Mouse (Mus musculus) lung, embryonic 15.5 days (tissue): ENCODE measurements around the gene Mrpl22. TPM values are rescaled to one million over a fixed set of nuclear protein-coding genes. Genes with fewer than 3 reads are reported as not detected.
"Not testable (repeated sequence)": the region's sequence is repeated elsewhere in the genome, so short reads cannot be mapped to it uniquely, and the experiment has no call there.

Source experiments
- ATAC-seq: fragments of 200-750 bp; cut with Nextera tagmentation; 2 replicates; pipeline ENCODE4 v1.8.0; 2017; ENCODE audit warnings: moderate number of reproducible peaks, borderline replicate concordance; ENCODE audit not compliant: low FRiP score, low TSS enrichment; ENCODE audit errors: extremely low read depth
- H3K27ac ChIP-seq: fragments of 300-500 bp; sonication (generic); 2 replicates; pipeline ENCODE4 v1.5.1; 2015; ENCODE audit warnings: moderate library complexity, mild to moderate bottlenecking, inconsistent platforms
- H3K27me3 ChIP-seq: fragments of 300-500 bp; sonication (generic); 2 replicates; pipeline ENCODE4 v1.6.1; 2015; ENCODE audit warnings: inconsistent platforms
- H3K36me3 ChIP-seq: fragments of 300-500 bp; sonication (generic); 2 replicates; pipeline ENCODE4 v1.6.1; 2015; ENCODE audit warnings: inconsistent platforms
- H3K4me1 ChIP-seq: fragments of 300-500 bp; sonication (generic); 2 replicates; pipeline ENCODE4 v1.6.1; 2015; ENCODE audit warnings: inconsistent platforms
- H3K4me2 ChIP-seq: fragments of 300-500 bp; sonication (generic); 2 replicates; pipeline ENCODE4 v1.6.1; 2015; ENCODE audit warnings: inconsistent platforms, mild to moderate bottlenecking, moderate library complexity
- H3K4me3 ChIP-seq: fragments of 300-500 bp; sonication (generic); 2 replicates; pipeline ENCODE4 v1.5.1; 2015; ENCODE audit warnings: mild to moderate bottlenecking, inconsistent platforms
- H3K9ac ChIP-seq: fragments of 300-500 bp; sonication (generic); 2 replicates; pipeline ENCODE4 v1.6.1; 2015; ENCODE audit warnings: inconsistent platforms
- H3K9me3 ChIP-seq: fragments of 300-500 bp; sonication (generic); 2 replicates; pipeline ENCODE4 v1.6.1; 2016; ENCODE audit warnings: inconsistent platforms
- WGBS: fragments of 180-500 bp; shearing (Covaris S2); methylation state at CpG from one replicate; pipeline ENCODE4 v1.1.7; 2015; 5-methylcytosine and 5-hydroxymethylcytosine counted together
- polyA plus RNA-seq: library from polyadenylated mRNA; unstranded; fragments of >200 nt; fragmentation: Nextera tagmentation; extraction: Ambion mirVana; gene quantifications from 2 replicates; pipeline ENCODE4 v1.2.1, GENCODE M21; 2015

The Mrpl22 gene
- polyA plus RNA-seq, 1 experiment from 2014 or later, result 109 TPM

DNA sequence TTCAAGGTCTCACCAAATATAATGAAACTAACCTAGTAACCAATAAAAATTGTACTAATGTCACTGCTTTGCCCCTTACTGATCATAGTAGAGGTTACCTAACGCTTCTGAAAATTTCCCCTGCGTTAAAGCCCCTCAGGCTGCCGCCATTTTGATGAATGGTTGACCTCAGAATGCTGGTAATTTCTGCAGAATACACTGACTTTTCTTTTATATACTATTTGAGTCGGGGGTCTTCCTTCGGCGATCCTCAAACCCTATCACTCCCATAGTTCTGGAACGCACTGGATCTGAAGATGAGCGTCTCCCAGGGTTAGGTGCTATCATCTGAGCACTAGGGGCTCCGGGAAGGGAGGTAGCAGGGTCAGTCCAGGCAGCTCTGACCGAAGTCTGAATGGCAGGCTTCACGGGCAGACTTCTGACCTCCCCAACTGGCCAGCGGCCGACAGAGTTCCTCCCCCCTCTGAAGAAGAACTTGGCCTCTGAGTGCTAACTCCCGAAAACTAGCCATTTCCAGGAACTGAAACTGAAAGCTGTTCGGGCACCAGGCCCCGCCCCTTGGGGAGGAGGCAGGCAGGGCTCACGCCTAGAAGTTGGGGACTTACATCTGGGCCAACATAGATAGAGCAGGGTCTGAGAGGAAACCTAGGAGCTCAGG lies 43.1 kb downstream of the Mrpl22 start:
- peak; percentile 85 for ATAC-seq
- Histone ChIP-seq H3K27me3 (no peaks in the 10 kb centered on the region), H3K9ac (peak overlapping the region; percentile 48), H3K27ac (peak overlapping the region; percentile 41; the same call in 1 of the 2 replicates), H3K4me2 (peak overlapping the region; percentile 65), H3K4me1 (peaks cover 6% of the 10 kb centered on the region; the same call in 1 of the 2 replicates), H3K36me3 (no peaks in the 10 kb centered on the region), H3K4me3 (peak overlapping the region; percentile 61), H3K9me3 (no peaks in the 10 kb centered on the region)
- WGBS, result 26% methylated on average over 17 of the region's 17 CpGs

DNA sequence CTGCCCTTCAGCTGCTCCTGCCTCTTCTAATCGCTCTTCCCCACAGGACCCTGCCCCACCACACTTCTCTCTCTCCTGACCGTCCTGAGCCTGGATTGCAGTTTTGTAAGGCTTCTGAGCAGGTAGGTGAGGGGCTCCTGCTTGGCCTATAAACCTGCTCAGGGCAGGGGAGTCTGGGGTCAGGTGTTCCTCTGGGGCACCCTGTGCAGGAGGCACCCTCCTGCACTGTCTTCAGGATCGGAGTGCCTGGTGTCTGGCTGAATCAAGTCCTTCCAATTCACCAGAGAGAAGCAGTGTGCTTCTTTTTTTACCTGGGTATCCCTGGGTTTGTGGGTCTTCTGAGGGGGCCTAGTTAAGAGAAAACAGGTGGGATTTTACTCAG lies 43.6 kb downstream of the Mrpl22 start:
- H3K9ac ChIP-seq, ATAC-seq, H3K36me3 ChIP-seq, H3K4me1 ChIP-seq, H3K27ac ChIP-seq, H3K9me3 ChIP-seq, H3K27me3 ChIP-seq: not testable (repeated sequence)
- Histone ChIP-seq H3K4me2 (peak overlapping the region; percentile 65), H3K4me3 (peak overlapping the region; percentile 61)
- 4% methylated on average over 1 of the region's 3 CpGs for WGBS

DNA sequence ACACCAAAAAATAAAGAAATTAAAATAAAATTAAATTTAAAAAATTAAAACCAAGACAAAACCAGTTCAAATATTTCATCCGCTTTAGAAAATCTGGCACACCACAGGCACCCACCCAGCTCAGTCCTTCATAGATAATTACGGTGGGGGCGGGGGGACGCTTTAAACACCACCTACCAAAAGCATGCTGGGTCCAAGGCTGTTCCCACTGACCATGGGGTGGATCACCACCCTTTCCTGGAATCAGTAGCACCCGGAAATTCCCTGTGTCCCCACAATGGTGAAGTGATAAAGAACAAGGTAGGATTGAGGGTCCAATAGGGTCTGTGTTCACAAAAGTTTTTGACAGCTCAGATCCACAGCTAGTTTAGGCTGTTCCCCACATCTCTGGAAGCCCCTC lies 44.4 kb downstream of the Mrpl22 start:
- WGBS, result 67% methylated on average over 5 of the region's 5 CpGs
- ATAC-seq, result no peak
- Histone ChIP-seq H3K27me3 (no peaks in the 10 kb centered on the region), H3K9ac (no peak overlapping the region), H3K36me3 (no peaks in the 10 kb centered on the region), H3K27ac (no peak overlapping the region), H3K4me1 (peaks cover 6% of the 10 kb centered on the region; the same call in 1 of the 2 replicates), H3K9me3 (no peaks in the 10 kb centered on the region), H3K4me3 (no peak overlapping the region), H3K4me2 (no peak overlapping the region; the same call in 1 of the 2 replicates)

DNA sequence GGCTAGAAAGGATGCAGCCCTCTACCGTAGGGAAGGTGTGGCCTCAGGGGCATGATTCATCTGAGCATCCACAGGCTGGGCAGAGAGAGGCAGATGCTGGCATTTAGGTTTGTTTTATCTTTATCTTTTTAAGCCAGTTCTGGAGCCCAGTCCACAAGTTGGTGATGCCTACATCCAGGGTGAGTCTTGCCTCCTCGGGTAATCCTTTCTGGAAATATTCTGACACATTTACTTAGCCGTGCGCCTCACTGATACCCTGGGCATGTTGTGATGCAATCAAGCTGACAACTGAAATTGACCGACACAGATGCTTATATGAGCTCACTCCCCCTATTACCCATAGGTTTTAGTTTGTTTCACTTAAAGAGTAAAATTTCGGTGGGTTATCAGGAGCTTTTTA lies 45.4 kb downstream of the Mrpl22 start:
- no peaks in the 10 kb centered on the region for H3K36me3 ChIP-seq
- no peak for ATAC-seq
- 70% methylated on average over 6 of the region's 6 CpGs for WGBS

DNA sequence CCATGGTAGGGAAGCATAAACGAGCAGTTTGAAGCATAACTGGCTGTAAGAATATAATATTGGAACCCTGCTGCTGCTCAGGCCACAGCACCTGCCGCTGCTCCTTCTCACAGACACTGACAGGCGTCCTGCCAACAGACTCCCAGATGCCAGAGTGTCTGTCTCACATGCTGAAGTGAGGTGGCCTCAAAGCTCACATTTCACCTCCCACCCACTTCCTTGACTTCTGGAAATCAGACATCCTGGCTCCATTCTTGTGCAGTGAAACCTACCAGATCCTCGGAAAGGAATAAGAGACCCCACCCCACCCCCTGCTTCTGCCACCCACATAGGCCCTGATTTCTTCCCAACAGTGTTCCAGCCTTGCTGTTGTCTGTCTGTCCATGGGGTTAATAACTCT lies 52.3 kb downstream of the Mrpl22 start:
- Histone ChIP-seq H3K36me3 (no peaks in the 10 kb centered on the region), H3K9ac (no peak overlapping the region), H3K9me3 (no peaks in the 10 kb centered on the region), H3K4me2 (no peak overlapping the region), H3K4me3 (no peak overlapping the region), H3K27me3 (no peaks in the 10 kb centered on the region), H3K4me1 (peaks cover 10% of the 10 kb centered on the region; the same call in 1 of the 2 replicates), H3K27ac (no peak overlapping the region)
- 12% methylated on average over 4 of the region's 4 CpGs for WGBS
- no peak for ATAC-seq

More for the DNA sequence above, 45.4 kb downstream of the Mrpl22 start:
- Histone ChIP-seq H3K27me3 (no peaks in the 10 kb centered on the region), H3K27ac (no peak overlapping the region), H3K4me3 (no peak overlapping the region), H3K4me1 (peaks cover 6% of the 10 kb centered on the region; the same call in 1 of the 2 replicates), H3K9me3 (no peaks in the 10 kb centered on the region), H3K9ac (no peak overlapping the region), H3K4me2 (no peak overlapping the region)

DNA sequence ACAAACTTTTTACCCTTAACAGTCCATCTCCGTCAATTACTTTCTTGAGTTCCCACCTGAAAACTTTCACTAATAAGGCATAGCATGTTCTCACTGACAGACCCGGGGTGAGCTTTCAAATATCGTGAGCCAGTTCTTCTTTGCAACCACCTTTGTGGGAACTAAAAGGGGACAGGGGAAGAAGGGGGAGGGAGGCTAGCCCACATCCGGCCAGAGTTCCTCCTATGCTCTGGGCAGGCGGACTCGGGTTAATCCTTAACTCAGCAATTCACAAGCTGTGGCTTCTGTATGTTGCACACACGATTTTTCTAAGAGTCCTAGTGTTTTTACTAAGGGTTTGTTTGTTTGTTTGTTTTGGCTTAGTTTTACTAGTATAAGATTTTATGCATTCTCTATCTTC lies 52.9 kb downstream of the Mrpl22 start:
- H3K4me3 ChIP-seq, result no peak overlapping the region
- H3K27me3 ChIP-seq, result no peaks in the 10 kb centered on the region
- no peak overlapping the region for H3K27ac ChIP-seq
- no peak overlapping the region; the same call in 1 of the 2 replicates for H3K9ac ChIP-seq
- no peaks in the 10 kb centered on the region for H3K9me3 ChIP-seq
- H3K4me1 ChIP-seq, result peaks cover 10% of the 10 kb centered on the region; the same call in 1 of the 2 replicates
- H3K4me2 ChIP-seq, result no peak overlapping the region
- ATAC-seq, result no peak
- WGBS, result 27% methylated on average over 7 of the region's 7 CpGs
- H3K36me3 ChIP-seq, result no peaks in the 10 kb centered on the region

DNA sequence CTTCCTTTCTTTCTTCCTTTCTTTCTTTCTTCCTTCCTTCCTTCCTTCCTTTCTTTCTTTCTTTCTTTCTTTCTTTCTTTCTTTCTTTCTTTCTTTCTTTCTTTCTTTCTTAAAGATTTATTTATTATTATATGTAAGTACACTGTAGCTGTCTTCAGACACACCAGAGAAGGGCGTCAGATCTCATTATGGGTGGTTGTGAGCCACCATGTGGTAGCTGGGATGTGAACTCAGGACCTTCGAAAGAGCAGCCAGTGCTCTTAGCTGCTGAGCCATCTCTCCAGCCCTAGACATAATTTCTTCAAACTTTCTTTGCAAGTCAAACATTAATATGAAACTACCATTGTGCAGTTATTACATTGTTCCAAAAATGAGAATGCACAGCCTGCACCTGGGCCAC lies 53.4 kb downstream of the Mrpl22 start:
- WGBS, result 58% methylated on average over 2 of the region's 2 CpGs
- H3K9ac ChIP-seq, H3K27ac ChIP-seq, ATAC-seq, H3K9me3 ChIP-seq, H3K36me3 ChIP-seq, H3K27me3 ChIP-seq, H3K4me3 ChIP-seq, H3K4me2 ChIP-seq: not testable (repeated sequence)
- peaks cover 10% of the 10 kb centered on the region; the same call in 1 of the 2 replicates for H3K4me1 ChIP-seq

DNA sequence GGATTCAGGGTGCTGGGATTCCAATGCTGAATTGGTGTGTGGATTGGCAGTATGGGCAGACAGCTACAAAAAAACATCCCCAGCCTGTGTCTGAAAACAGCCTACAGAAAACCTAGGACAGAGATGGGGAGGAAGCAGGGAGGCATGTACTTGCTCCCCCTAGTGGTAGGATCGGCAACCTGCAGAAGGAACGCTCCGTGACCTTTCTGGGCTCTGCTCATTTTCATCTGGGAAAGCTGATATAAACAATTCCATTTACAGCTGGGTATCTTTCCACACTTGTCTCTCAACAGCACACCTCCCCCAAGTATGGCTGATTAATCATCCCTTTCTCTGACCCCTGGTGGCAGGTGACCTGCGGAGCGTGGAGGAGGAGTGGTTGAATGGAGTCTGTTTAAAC lies 54.2 kb downstream of the Mrpl22 start:
- H3K4me2 ChIP-seq, result no peak overlapping the region
- no peaks in the 10 kb centered on the region for H3K27me3 ChIP-seq
- peaks cover 10% of the 10 kb centered on the region; the same call in 1 of the 2 replicates for H3K4me1 ChIP-seq
- H3K9me3 ChIP-seq, result no peaks in the 10 kb centered on the region
- no peak for ATAC-seq
- H3K9ac ChIP-seq, result no peak overlapping the region
- 2% methylated on average over 5 of the region's 5 CpGs for WGBS
- H3K27ac ChIP-seq, result no peak overlapping the region
- no peaks in the 10 kb centered on the region for H3K36me3 ChIP-seq
- H3K4me3 ChIP-seq, result no peak overlapping the region

DNA sequence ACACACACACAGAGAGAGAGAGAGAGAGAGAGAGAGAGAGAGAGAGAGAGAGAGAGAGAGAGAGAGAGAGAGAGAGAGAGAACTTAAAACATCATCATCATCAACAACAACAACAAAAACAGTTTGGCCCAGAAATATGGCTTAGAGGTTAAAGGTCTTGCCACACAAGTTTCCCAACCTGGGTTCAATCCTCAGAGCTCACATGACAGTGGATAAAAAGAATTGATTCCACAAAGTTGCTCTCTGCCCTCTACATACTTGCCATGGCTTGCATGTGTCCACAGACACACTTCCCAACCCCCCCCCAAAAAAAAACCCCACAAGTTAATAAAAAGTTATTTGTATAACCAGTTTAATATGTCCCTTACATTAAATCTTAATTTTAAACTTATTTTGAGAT lies 55.0 kb downstream of the Mrpl22 start:
- Histone ChIP-seq H3K27me3 (no peaks in the 10 kb centered on the region), H3K9me3 (no peaks in the 10 kb centered on the region), H3K4me1 (peaks cover 10% of the 10 kb centered on the region; the same call in 1 of the 2 replicates), H3K27ac (no peak overlapping the region), H3K9ac (no peak overlapping the region), H3K4me2 (no peak overlapping the region), H3K4me3 (no peak overlapping the region), H3K36me3 (no peaks in the 10 kb centered on the region)
- ATAC-seq, result no peak

DNA sequence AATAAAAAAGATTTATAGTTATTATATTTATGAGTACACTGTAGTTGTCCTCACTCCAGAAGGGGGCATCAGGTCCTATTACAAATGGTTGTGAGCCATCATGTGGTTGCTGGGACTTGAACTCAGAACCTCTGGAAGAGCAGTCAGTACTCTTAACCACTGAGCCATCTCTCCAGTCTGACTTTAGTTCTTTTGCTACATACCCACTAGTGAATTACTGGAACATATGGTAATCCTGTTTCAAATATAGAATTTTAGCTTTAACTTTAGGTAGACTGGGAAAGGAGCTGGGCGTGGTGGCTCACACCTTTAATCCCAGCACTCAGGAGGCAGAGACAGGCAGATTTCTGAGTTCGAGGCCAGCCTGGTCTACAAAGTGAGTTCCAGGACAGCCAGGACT lies 56.6 kb downstream of the Mrpl22 start:
- WGBS, result 71% methylated on average over 2 of the region's 2 CpGs
- H3K9me3 ChIP-seq, ATAC-seq: not testable (repeated sequence)

More for the DNA sequence above, 56.6 kb downstream of the Mrpl22 start:
- H3K4me2 ChIP-seq, H3K9ac ChIP-seq, H3K4me3 ChIP-seq, H3K36me3 ChIP-seq, H3K27ac ChIP-seq, H3K27me3 ChIP-seq: not testable (repeated sequence)
- peaks cover 10% of the 10 kb centered on the region; the same call in 1 of the 2 replicates for H3K4me1 ChIP-seq
